Mouse (Mus musculus) neural tube, embryonic 12.5 days (tissue): ENCODE measurements around the gene Lifr. TPM values are rescaled to one million over a fixed set of nuclear protein-coding genes. Genes with fewer than 3 reads are reported as not detected.

ENCODE experiments used
- ATAC-seq: fragments of 200-750 bp; cut with Nextera tagmentation; 2 replicates; pipeline ENCODE4 v1.8.0; 2017; ENCODE audit warnings: low read depth, mild to moderate bottlenecking, moderate TSS enrichment, moderate library complexity; ENCODE audit not compliant: low FRiP score
- H3K27ac ChIP-seq: fragments of 300-500 bp; sonication (generic); 2 replicates; pipeline ENCODE4 v1.5.1; 2016
- H3K27me3 ChIP-seq: fragments of 300-500 bp; sonication (generic); replicated peaks from 2 replicates; pipeline ENCODE4 v1.6.1; 2016; ENCODE audit warnings: mild to moderate bottlenecking
- H3K36me3 ChIP-seq: fragments of 300-500 bp; sonication (generic); 2 replicates; pipeline ENCODE4 v1.6.1; 2016; ENCODE audit warnings: mild to moderate bottlenecking
- H3K4me1 ChIP-seq: fragments of 300-500 bp; sonication (generic); 2 replicates; pipeline ENCODE4 v1.6.1; 2016
- H3K4me2 ChIP-seq: fragments of 300-500 bp; sonication (generic); replicated peaks from 2 replicates; pipeline ENCODE4 v1.6.1; 2016; ENCODE audit warnings: mild to moderate bottlenecking
- H3K4me3 ChIP-seq: fragments of 300-500 bp; sonication (generic); 2 replicates; pipeline ENCODE4 v1.5.1; 2016
- H3K9ac ChIP-seq: fragments of 300-500 bp; sonication (generic); 2 replicates; pipeline ENCODE4 v1.6.1; 2016; ENCODE audit warnings: mild to moderate bottlenecking
- H3K9me3 ChIP-seq: fragments of 300-500 bp; sonication (generic); 2 replicates; pipeline ENCODE4 v1.6.1; 2016; ENCODE audit warnings: mild to moderate bottlenecking
- WGBS: fragments of 180-500 bp; shearing (Covaris S2); methylation state at CpG from one replicate; pipeline ENCODE4 v1.1.7; 2016; 5-methylcytosine and 5-hydroxymethylcytosine counted together
- polyA plus RNA-seq: library from polyadenylated mRNA; unstranded; fragments of >200 nt; fragmentation: Nextera tagmentation; extraction: Ambion mirVana; gene quantifications from 2 replicates; pipeline ENCODE4 v1.2.1, GENCODE M21; 2016

Lifr gene
- polyA plus RNA-seq, 1 experiment from 2014 or later, result 23.9 TPM

- no peak for ATAC-seq
- 63% methylated on average over 3 of the region's 3 CpGs for WGBS
- no peaks in the 10 kb centered on the region for H3K27me3 ChIP-seq
These were observed 26.3 kb downstream of the Lifr start for GRCm38 (mm10) chr15:7116699-7117098.

GRCm38 (mm10) chr15:7117944-7118343, 27.5 kb downstream of the Lifr start:
- no peak for ATAC-seq

More at GRCm38 (mm10) chr15:7116699-7117098, 26.3 kb downstream of the Lifr start:
- Histone ChIP-seq H3K9ac (no peak overlapping the region), H3K27ac (no peak overlapping the region), H3K4me3 (no peak overlapping the region), H3K4me1 (no peaks in the 10 kb centered on the region), H3K4me2 (no peak overlapping the region), H3K36me3 (no peaks in the 10 kb centered on the region), H3K9me3 (no peaks in the 10 kb centered on the region)

DNA sequence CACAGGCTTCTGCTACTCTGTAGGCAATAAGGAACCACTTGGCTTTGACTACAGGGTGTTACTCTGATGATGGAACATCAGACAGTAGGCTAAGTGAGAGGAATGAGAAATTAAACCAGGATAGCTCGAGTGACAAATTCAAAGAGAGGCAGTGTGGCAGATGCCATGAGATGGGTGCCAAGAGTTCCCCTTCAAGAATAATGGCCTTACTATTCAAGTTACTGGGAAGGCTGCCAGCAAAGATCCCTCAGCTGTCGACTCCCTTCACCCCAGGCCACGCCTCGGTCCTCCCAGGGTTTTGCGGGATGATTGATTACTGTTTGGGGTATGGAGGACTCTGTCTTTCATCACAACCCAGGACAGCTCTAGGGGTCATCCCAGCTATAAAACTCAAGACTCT, 28.4 kb downstream of the Lifr start:
- H3K27ac ChIP-seq, result no peak overlapping the region
- H3K36me3 ChIP-seq, result no peaks in the 10 kb centered on the region
- H3K4me3 ChIP-seq, result no peak overlapping the region
- H3K27me3 ChIP-seq, result no peaks in the 10 kb centered on the region
- peak; percentile 87 for ATAC-seq
- H3K9ac ChIP-seq, result no peak overlapping the region
- no peak overlapping the region for H3K4me2 ChIP-seq
- H3K9me3 ChIP-seq, result no peaks in the 10 kb centered on the region
- H3K4me1 ChIP-seq, result no peaks in the 10 kb centered on the region
- 26% methylated on average over 5 of the region's 5 CpGs for WGBS

More at GRCm38 (mm10) chr15:7117944-7118343, 27.5 kb downstream of the Lifr start:
- Histone ChIP-seq H3K36me3 (no peaks in the 10 kb centered on the region), H3K4me3 (no peak overlapping the region), H3K9me3 (no peaks in the 10 kb centered on the region), H3K4me1 (no peaks in the 10 kb centered on the region), H3K27ac (no peak overlapping the region), H3K4me2 (no peak overlapping the region), H3K27me3 (no peaks in the 10 kb centered on the region), H3K9ac (no peak overlapping the region)
- WGBS, result 83% methylated on average over 6 of the region's 6 CpGs

GRCm38 (mm10) chr15:7119930-7120512, 29.6 kb downstream of the Lifr start:
- Histone ChIP-seq H3K27ac (no peak overlapping the region), H3K36me3 (no peaks in the 10 kb centered on the region), H3K27me3 (no peaks in the 10 kb centered on the region), H3K4me1 (no peaks in the 10 kb centered on the region), H3K4me2 (no peak overlapping the region), H3K4me3 (no peak overlapping the region), H3K9me3 (no peaks in the 10 kb centered on the region), H3K9ac (no peak overlapping the region)
- ATAC-seq, result no peak
- 70% methylated on average over 8 of the region's 8 CpGs for WGBS

GRCm38 (mm10) chr15:7123781-7124450, 33.5 kb downstream of the Lifr start:
- H3K27me3 ChIP-seq, result no peaks in the 10 kb centered on the region
- H3K4me3 ChIP-seq, result no peak overlapping the region
- H3K4me2 ChIP-seq, result no peak overlapping the region
- ATAC-seq, result no peak
- no peak overlapping the region for H3K9ac ChIP-seq
- H3K9me3 ChIP-seq, result no peaks in the 10 kb centered on the region
- H3K27ac ChIP-seq, result no peak overlapping the region
- WGBS, result 62% methylated on average over 5 of the region's 5 CpGs
- H3K36me3 ChIP-seq, result no peaks in the 10 kb centered on the region
- 0 out of 2 replicates have a peak, but pooled peaks cover 5% of the 10 kb centered on the region for H3K4me1 ChIP-seq

- ATAC-seq, result no peak
- 82% methylated on average over 1 of the region's 1 CpGs for WGBS
- no peak overlapping the region for H3K4me2 ChIP-seq
- H3K4me3 ChIP-seq, result no peak overlapping the region
- no peak overlapping the region for H3K27ac ChIP-seq
- peaks cover 14% of the 10 kb centered on the region for H3K4me1 ChIP-seq
- no peak overlapping the region for H3K9ac ChIP-seq
- H3K27me3 ChIP-seq, result no peaks in the 10 kb centered on the region
- H3K9me3 ChIP-seq, result no peaks in the 10 kb centered on the region
- no peaks in the 10 kb centered on the region for H3K36me3 ChIP-seq
These were observed 35.8 kb downstream of the Lifr start for GRCm38 (mm10) chr15:7126171-7126570.

DNA sequence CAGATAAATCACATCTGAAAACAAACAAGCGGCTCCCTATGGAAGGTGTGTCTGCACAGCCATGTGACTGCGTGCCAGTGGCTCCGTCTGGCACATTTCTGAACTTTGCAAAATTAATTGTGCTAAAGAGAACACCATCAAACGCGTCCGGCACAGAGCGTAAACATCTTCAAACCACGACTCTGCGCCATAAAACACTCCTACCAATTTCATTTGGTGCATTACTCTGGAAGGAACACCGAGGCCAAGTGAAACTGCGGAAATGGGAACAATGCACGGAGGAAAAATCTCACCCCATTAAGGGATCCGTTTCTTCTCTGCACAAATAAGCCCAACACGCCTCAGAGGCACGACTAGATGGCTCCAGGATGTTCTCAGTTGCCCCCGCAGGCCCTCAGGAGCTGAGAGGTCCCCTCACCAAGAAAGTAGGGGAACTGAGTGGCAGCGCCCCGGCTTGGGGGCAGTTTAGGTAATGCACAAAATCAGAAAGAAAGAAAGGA, 38.3 kb downstream of the Lifr start:
- 1% methylated on average over 18 of the region's 18 CpGs for WGBS
- peak overlapping the region; percentile 83 for H3K4me3 ChIP-seq

DNA sequence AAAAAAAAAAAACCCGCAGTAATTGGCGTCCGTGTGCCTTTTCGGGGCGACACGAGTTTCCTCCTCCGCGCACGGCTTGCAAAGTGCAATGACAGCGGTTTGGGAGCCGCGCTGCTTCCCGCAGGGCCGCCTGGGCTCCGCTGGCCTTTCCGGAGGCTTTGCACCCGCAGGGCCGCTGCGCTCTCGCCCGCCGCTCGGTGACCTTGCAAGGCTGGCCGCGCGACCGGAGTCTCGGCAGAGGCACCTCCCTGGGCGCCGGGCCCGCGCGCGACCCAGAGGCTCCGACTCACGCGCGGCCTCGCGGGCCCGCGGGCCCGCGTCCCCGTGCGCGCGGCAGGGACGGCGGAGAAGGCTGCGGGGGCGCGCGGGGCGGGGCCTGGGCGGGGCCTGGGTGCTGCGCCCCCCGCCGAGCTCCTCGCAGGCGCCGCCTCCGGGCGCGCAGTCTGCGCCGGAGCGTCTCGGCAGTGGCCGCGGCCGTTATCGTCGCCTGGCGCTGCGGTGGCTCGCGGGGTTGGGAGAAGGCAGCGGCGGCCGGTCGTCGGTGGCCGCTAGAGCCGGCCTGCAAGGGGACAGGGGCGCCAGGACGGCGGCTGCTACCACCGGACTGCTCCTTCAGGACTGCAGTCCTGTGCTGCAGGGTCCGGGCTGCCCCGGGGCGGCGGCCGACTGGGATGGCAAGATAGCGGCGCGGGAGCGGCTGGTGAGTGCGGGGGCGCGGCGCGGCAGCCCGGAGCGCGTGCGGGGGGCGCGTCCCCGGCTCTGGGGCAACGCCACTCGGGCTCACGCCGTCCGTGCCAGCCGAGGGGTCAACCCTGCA, 38.9 kb downstream of the Lifr start:
- under 1% methylated on average over 116 of the region's 116 CpGs for WGBS
- peak; percentile 93 for ATAC-seq
- no peaks in the 10 kb centered on the region for H3K9me3 ChIP-seq
- no peaks in the 10 kb centered on the region; the same call in 1 of the 2 replicates for H3K36me3 ChIP-seq
- H3K9ac ChIP-seq, result peak overlapping the region; percentile 84
- peak overlapping the region; percentile 83 for H3K4me3 ChIP-seq
- H3K27me3 ChIP-seq, result no peaks in the 10 kb centered on the region
- H3K4me2 ChIP-seq, result peak overlapping the region; percentile 90
- peak overlapping the region; percentile 57 for H3K27ac ChIP-seq
- peaks cover 19% of the 10 kb centered on the region for H3K4me1 ChIP-seq

More for the DNA sequence above, 38.3 kb downstream of the Lifr start:
- Histone ChIP-seq H3K4me1 (peaks cover 19% of the 10 kb centered on the region), H3K9ac (peak overlapping the region; percentile 84), H3K9me3 (no peaks in the 10 kb centered on the region), H3K36me3 (no peaks in the 10 kb centered on the region; the same call in 1 of the 2 replicates), H3K27ac (0 out of 2 replicates have a peak overlapping the region, but pooled peaks have one; percentile 57), H3K4me2 (peak overlapping the region; percentile 90), H3K27me3 (no peaks in the 10 kb centered on the region)
- peak; percentile 7 for ATAC-seq

DNA sequence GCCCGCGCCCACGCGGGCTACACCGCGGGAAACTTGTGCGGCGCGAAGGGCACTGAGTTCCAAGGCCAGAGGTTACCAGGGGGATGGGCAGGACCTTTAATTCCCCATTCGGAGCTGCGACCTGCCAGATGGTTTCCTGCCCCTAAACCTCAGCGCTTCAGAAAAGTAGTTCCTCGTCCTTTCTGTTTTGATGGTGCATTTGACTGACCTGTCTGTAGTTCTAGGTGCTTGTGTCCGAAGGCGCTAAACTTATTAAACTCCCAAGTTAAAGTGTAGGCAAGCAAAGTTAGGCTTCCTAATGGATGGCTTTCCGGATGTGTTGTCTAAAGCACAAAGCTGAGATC, 39.5 kb downstream of the Lifr start:
- peaks cover 19% of the 10 kb centered on the region for H3K4me1 ChIP-seq
- peak overlapping the region; percentile 57; the same call in 1 of the 2 replicates for H3K27ac ChIP-seq

DNA sequence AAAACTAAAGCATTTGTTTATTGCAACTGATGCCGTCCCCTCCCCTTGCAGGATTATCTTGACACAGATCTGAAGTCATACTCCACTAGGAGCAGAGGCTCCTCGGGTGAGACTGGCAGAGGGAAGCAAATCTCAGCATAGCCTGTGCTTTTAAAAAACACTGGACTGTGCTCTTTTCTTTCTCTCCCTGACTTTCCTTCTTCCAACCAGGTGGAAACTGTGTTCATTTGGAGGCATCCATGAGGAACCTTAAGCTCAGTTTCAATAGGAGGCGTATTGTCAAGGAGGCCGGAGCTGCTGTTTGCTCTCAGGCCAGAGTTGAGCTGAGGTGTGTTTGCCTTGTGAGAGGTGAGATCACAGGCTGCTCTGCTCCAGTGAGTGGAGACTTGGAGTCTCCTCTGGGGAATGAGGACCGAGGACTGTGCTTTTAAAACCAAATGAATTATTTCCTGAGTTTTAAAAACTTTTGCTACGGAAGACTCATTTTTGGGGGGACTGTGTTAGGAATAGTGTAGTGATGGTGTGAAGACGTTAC, 40.3 kb downstream of the Lifr start:
- H3K4me1 ChIP-seq, result peaks cover 19% of the 10 kb centered on the region
- no peaks in the 10 kb centered on the region for H3K9me3 ChIP-seq
- H3K4me2 ChIP-seq, result peak overlapping the region; percentile 90
- 0 out of 2 replicates have a peak overlapping the region, but pooled peaks have one; percentile 84 for H3K9ac ChIP-seq
- WGBS, result 34% methylated on average over 7 of the region's 7 CpGs
- H3K27ac ChIP-seq, result no peak overlapping the region
- H3K27me3 ChIP-seq, result no peaks in the 10 kb centered on the region
- no peaks in the 10 kb centered on the region; the same call in 1 of the 2 replicates for H3K36me3 ChIP-seq
- no peak for ATAC-seq
- H3K4me3 ChIP-seq, result peak overlapping the region; percentile 83

More for the DNA sequence above, 39.5 kb downstream of the Lifr start:
- Histone ChIP-seq H3K9me3 (no peaks in the 10 kb centered on the region), H3K4me2 (peak overlapping the region; percentile 90), H3K9ac (peak overlapping the region; percentile 84), H3K27me3 (no peaks in the 10 kb centered on the region), H3K36me3 (no peaks in the 10 kb centered on the region; the same call in 1 of the 2 replicates), H3K4me3 (peak overlapping the region; percentile 83)
- under 1% methylated on average over 16 of the region's 16 CpGs for WGBS
- ATAC-seq, result no peak

GRCm38 (mm10) chr15:7132741-7133140, 42.3 kb downstream of the Lifr start:
- Histone ChIP-seq H3K27me3 (no peaks in the 10 kb centered on the region), H3K4me1 (peaks cover 19% of the 10 kb centered on the region), H3K9ac (no peak overlapping the region), H3K4me3 (no peak overlapping the region), H3K36me3 (no peaks in the 10 kb centered on the region; the same call in 1 of the 2 replicates), H3K27ac (no peak overlapping the region), H3K9me3 (no peaks in the 10 kb centered on the region), H3K4me2 (no peak overlapping the region)
- WGBS, result 51% methylated on average over 13 of the region's 13 CpGs
- ATAC-seq, result no peak
